Mouse (Mus musculus): ENCODE measurements at regions not wholly inside any gene's neighbourhood (a gene's known extent, or its start where the extent isn't known, plus 50 kb on each side); places are given as distances from the start of the nearest gene placed in this dataset.

- no peak for TF ChIP-seq CTCF (IDR thresholded peaks at IDR 0.05)
- intact Hi-C loops (cut with DNase I): no loop called here
- no peak for DNase-seq (ENCODE audit: extremely low spot score in 1 of 2, low spot score in 2 of 2)
- no peak overlapping the region for H3K4me3 ChIP-seq
- H3K27ac ChIP-seq: no peak overlapping the region
Measured at GRCm38 (mm10) chr6:126350476-126350875, 183.8 kb upstream of the Ntf3 start.

DNA sequence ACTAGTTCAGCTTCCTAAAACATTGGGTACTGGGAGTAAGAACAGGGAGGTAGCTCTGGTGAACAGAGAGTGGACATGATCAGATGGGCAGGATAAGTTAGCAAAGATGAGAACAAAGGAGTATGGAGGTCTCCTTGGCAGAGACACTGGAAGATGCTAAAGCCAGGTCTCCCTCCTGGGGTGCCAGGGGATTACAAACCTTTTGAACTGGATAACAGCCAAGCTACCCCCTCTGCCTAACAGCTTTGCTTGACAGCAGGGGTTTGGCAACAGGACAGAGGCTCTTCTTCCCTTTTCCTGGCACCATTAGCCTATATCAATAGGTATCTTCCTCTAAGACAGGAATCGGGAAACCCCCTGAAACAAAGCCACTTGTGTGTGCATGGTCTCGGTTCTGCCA, 183.2 kb upstream of the Ntf3 start:
- Histone ChIP-seq H3K4me3 (no peak overlapping the region), H3K27ac (no peak overlapping the region)
- no peak for DNase-seq (ENCODE audit: extremely low spot score in 1 of 2, low spot score in 2 of 2)
- intact Hi-C loops (cut with DNase I): no loop called here
- no peak for TF ChIP-seq CTCF (IDR thresholded peaks at IDR 0.05)

DNA sequence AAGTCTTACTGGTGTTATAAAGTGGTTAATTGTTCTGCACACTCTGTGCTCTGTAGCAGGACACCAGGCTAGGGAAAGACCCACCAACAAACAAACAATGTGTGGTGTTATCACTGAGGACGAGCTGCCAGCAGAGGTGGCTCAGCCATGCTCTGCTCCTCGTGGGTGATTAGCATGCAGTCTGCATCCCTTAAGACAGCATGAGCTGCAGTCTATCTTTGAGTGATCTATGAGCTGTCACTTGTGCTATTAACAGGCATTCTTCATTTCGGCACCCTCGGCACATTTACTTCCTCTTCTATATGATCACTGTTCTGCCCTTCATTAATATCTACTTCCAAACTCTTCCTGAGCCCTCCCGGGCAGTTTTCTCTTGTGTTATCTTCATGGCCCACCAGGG, 178.5 kb upstream of the Ntf3 start:
- no peak overlapping the region for H3K27ac ChIP-seq
- intact Hi-C loops (cut with DNase I): no loop called here
- no peak for DNase-seq (ENCODE audit: extremely low spot score in 1 of 2, low spot score in 2 of 2)
- TF ChIP-seq CTCF (IDR thresholded peaks at IDR 0.05): no peak
- H3K4me3 ChIP-seq: no peak overlapping the region

GRCm38 (mm10) chr6:126340098-126340610, 173.4 kb upstream of the Ntf3 start:
- intact Hi-C loops (cut with DNase I): loop anchor here (5.0 kb wide), 1 partner anchor 87 kb away; no protein-coding TSS in a partner anchor
- Histone ChIP-seq H3K27ac (no peak overlapping the region), H3K4me3 (no peak overlapping the region)
- no peak for TF ChIP-seq CTCF (IDR thresholded peaks at IDR 0.05)
- DNase-seq (ENCODE audit: extremely low spot score in 1 of 2, low spot score in 2 of 2): peak; percentile 13 to 25

DNA sequence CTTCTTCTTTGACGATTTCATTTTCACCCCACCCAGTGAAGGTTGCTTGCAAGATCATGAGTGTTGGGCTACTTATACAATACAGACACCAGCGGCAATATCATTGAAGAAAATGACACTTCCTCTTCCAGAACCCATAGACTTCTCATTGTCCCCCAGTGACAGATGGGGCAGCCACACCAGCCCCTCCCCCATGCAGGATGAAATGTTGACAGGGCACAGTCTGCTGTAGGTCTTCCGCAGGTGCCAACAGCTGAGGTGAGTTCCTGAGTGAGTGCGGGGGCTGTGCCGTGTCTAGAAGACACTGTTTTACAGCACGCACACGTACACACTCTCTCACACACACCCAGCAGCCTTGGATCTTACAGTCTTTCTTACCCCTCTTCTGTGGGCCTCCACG, 171.0 kb upstream of the Ntf3 start:
- intact Hi-C loops (cut with DNase I): no loop called here
- no peak for DNase-seq (ENCODE audit: extremely low spot score in 1 of 2, low spot score in 2 of 2)
- Histone ChIP-seq H3K4me3 (no peak overlapping the region), H3K27ac (no peak overlapping the region)
- TF ChIP-seq CTCF (IDR thresholded peaks at IDR 0.05): no peak

DNA sequence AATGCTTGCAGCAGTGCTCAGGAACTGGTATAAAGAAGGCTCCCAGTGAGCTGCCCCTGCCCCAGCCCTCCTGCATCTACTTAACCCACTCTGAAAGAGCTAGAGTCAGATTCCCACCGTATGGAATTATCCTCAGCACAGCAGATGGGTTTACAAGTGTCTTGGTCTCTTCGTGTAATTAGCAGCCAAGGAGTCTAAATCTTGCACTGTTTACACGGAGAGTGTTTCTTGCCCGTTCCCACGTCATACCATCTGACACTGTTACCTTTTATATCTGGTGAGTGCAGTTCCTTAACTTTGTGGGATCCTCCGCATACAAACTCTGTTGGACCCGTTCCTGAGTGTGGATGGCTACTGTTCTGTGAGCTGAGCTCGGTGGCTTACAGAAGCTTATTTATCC, 167.5 kb upstream of the Ntf3 start:
- intact Hi-C loops (cut with DNase I): loop anchor here (5.0 kb wide), 1 partner anchor 172 kb away; no protein-coding TSS in a partner anchor
- TF ChIP-seq CTCF (IDR thresholded peaks at IDR 0.05): no peak
- no peak overlapping the region for H3K4me3 ChIP-seq
- no peak overlapping the region for H3K27ac ChIP-seq
- DNase-seq (ENCODE audit: extremely low spot score in 1 of 2, low spot score in 2 of 2): peak; percentile 8 to 20

GRCm38 (mm10) chr6:126327187-126327586, 160.5 kb upstream of the Ntf3 start:
- H3K27ac ChIP-seq: no peak overlapping the region
- TF ChIP-seq CTCF (IDR thresholded peaks at IDR 0.05): no peak
- intact Hi-C loops (cut with DNase I): no loop called here

GRCm38 (mm10) chr6:126318523-126318922, 151.8 kb upstream of the Ntf3 start:
- no peak for DNase-seq (ENCODE audit: extremely low spot score in 1 of 2, low spot score in 2 of 2)
- Histone ChIP-seq H3K4me3 (no peak overlapping the region), H3K27ac (no peak overlapping the region)
- no peak for TF ChIP-seq CTCF (IDR thresholded peaks at IDR 0.05)
- intact Hi-C loops (cut with DNase I): no loop called here

More at GRCm38 (mm10) chr6:126327187-126327586, 160.5 kb upstream of the Ntf3 start:
- H3K4me3 ChIP-seq: no peak overlapping the region
- no peak for DNase-seq (ENCODE audit: extremely low spot score in 1 of 2, low spot score in 2 of 2)

DNA sequence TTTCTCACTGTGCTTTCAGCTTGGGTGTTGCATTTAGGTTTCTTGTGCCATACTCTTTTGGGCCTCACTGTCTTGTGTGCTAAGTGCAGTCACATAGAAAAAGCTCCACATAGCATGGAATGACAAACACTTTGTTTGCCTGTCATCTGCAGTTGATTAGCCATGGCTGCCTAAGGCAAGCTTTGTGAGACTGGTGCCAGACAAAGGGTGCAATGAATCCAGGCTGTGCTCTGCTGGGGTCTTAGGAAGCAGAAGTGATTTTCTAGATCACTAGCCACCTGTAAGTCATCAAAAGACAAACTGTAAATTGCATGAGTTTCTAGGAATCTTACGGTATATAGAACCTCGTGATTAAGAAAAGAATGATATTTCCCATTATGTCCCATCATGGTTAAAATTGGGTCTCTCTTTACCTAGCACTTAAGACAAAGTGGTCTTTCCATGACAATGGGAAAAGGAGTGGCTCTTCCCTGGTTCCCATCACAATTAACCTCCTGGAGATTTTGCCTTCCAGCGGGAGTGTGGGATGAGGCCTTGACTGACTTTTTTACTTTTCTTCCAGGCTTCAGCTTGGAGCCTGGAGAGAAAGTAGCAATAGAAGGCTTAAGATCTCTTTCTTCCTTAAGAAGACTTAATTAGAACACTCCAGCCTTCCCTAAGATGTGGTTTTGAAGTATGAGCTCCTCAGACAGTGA, 144.2 kb upstream of the Ntf3 start:
- H3K4me3 ChIP-seq: no peak overlapping the region
- DNase-seq (ENCODE audit: extremely low spot score in 1 of 2, low spot score in 2 of 2): no peak
- intact Hi-C loops (cut with DNase I): no loop called here
- H3K27ac ChIP-seq: no peak overlapping the region
- TF ChIP-seq CTCF (IDR thresholded peaks at IDR 0.05): no peak

GRCm38 (mm10) chr6:126303086-126303485, 136.4 kb upstream of the Ntf3 start:
- intact Hi-C loops (cut with DNase I): no loop called here
- DNase-seq (ENCODE audit: extremely low spot score in 1 of 2, low spot score in 2 of 2): no peak
- no peak overlapping the region for H3K4me3 ChIP-seq
- no peak for TF ChIP-seq CTCF (IDR thresholded peaks at IDR 0.05)
- H3K27ac ChIP-seq: no peak overlapping the region

DNA sequence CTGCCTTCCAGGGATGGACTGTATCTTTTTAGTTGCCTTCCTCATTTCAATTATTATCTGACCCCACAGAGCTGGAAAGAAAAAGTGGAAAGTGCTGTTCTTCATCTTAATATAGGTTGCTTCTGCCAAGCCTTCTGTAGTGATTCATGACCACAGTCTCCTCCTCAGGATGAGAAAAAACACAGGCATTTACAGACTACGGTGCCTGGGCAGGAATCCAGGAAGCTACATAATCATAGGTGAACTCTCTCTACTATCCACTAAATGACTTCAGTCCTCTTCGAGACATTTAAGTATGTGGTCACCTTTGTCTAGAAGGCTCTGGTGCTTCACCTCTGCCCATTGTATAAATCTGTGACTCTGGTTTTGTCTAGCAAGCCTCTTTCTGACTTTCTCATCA, 124.9 kb upstream of the Ntf3 start:
- H3K27ac ChIP-seq: no peak overlapping the region
- no peak for DNase-seq (ENCODE audit: extremely low spot score in 1 of 2, low spot score in 2 of 2)
- no peak for TF ChIP-seq CTCF (IDR thresholded peaks at IDR 0.05)
- H3K4me3 ChIP-seq: no peak overlapping the region
- intact Hi-C loops (cut with DNase I): no loop called here

GRCm38 (mm10) chr6:126287166-126287565, 120.5 kb upstream of the Ntf3 start:
- DNase-seq (ENCODE audit: extremely low spot score in 1 of 2, low spot score in 2 of 2): no peak
- TF ChIP-seq CTCF (IDR thresholded peaks at IDR 0.05): no peak
- Histone ChIP-seq H3K4me3 (no peak overlapping the region), H3K27ac (no peak overlapping the region)
- intact Hi-C loops (cut with DNase I): no loop called here

DNA sequence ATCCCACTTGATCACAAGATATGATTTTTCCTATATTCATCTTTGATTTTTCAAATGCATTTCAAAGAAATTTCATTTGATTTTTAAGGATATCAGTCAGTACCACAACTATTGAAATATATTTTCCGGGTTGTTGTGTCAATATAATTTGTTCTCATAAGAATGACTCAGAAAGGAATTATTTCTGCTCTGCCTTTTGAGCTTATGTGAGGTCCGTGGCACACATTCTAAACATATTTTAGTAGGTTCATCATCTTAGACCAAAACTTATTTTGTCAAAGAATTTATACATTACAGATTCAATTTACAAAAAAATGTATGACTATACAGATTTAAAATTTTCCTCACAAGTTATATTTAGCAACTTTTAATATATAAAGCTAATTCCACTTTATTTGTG, 119.5 kb upstream of the Ntf3 start:
- Histone ChIP-seq H3K27ac (no peak overlapping the region), H3K4me3 (no peak overlapping the region)
- TF ChIP-seq CTCF (IDR thresholded peaks at IDR 0.05): no peak
- intact Hi-C loops (cut with DNase I): no loop called here
- DNase-seq (ENCODE audit: extremely low spot score in 1 of 2, low spot score in 2 of 2): no peak

Measured in left cerebral cortex, adult 2 months (tissue).